Mouse (Mus musculus) small intestine, adult 10 weeks (tissue): ENCODE results near the gene Ntng1. TPM values are rescaled to one million over a fixed set of nuclear protein-coding genes. Genes with fewer than 3 reads are reported as not detected.

Experiments used
- polyA plus RNA-seq: library from polyadenylated mRNA; stranded (reverse); fragments of 350-450 nt; fragmentation: Illumina TruSeq; extraction: RNeasy Lipid Tissue Mini Kit (QIAGEN cat#74804); gene quantifications from one replicate; pipeline ENCODE4 v1.2.3, GENCODE M21; 2014; ENCODE audit warnings: low replicate concordance

Gene Ntng1
- polyA plus RNA-seq = 0.15 TPM

GRCm38 (mm10) chr3:110143206-110144061, at the start of gene Ntng1:
Ntng1 (minus strand) TSS chr3:110144011.

Other genes with a start within 250 kb of the Ntng1 start
- 10.8 TPM for gene Prmt6, start 107.0 kb upstream of the Ntng1 start, polyA plus RNA-seq